Mouse (Mus musculus) cerebellum, postnatal 25 days (tissue): Measurements from ENCODE around the gene Mtmr3.

Experiments
- DNase-seq, 2 experiments: peaks; one replicate each; pipeline ENCODE4 v3.0.0; 2021; ENCODE audit warnings: mixed read lengths in 2 of 2

Gene Mtmr3

GRCm38 (mm10) chr11:4507421-4507820 lies 87.2 kb downstream of the Mtmr3 start:
- DNase-seq, result no peak

- DNase-seq, result no peak
Measured at GRCm38 (mm10) chr11:4506486-4506885, 88.2 kb downstream of the Mtmr3 start.

- no peak for DNase-seq
Measured at GRCm38 (mm10) chr11:4502206-4502605, 92.5 kb downstream of the Mtmr3 start.

GRCm38 (mm10) chr11:4500826-4501225 lies 93.8 kb downstream of the Mtmr3 start:
- peak in 1 of 2 experiments; percentile 53 for DNase-seq

- DNase-seq, result no peak
Measured at GRCm38 (mm10) chr11:4500261-4500660, 94.4 kb downstream of the Mtmr3 start.

- DNase-seq, result no peak
Measured at GRCm38 (mm10) chr11:4499456-4499855, 95.2 kb downstream of the Mtmr3 start.

- DNase-seq, result no peak
Measured at GRCm38 (mm10) chr11:4498774-4499173, 95.9 kb downstream of the Mtmr3 start.

GRCm38 (mm10) chr11:4497501-4498118 lies 97.1 kb downstream of the Mtmr3 start:
- DNase-seq, result no peak

- no peak for DNase-seq
Measured at GRCm38 (mm10) chr11:4495021-4495540, 99.6 kb downstream of the Mtmr3 start.

- DNase-seq, result no peak
Measured at GRCm38 (mm10) chr11:4489207-4489606, 105.5 kb downstream of the Mtmr3 start.

GRCm38 (mm10) chr11:4488798-4489197 lies 105.9 kb downstream of the Mtmr3 start:
- no peak for DNase-seq

- no peak for DNase-seq
Measured at GRCm38 (mm10) chr11:4488367-4488766, 106.3 kb downstream of the Mtmr3 start.

GRCm38 (mm10) chr11:4487401-4487965 lies 107.2 kb downstream of the Mtmr3 start:
- DNase-seq, result peak; percentile 50 to 60

- DNase-seq, result no peak
Measured at GRCm38 (mm10) chr11:4484541-4484940, 110.1 kb downstream of the Mtmr3 start.

- DNase-seq, result peak in 1 of 2 experiments; percentile 2
Measured at GRCm38 (mm10) chr11:4482641-4483040, 112.0 kb downstream of the Mtmr3 start.

- peak; percentile 66 to 73 for DNase-seq
Measured at GRCm38 (mm10) chr11:4476184-4476697, 118.4 kb downstream of the Mtmr3 start.

- no peak for DNase-seq
Measured at GRCm38 (mm10) chr11:4472464-4473179, 122.0 kb downstream of the Mtmr3 start.

- DNase-seq, result no peak
Measured at GRCm38 (mm10) chr11:4471734-4472133, 122.9 kb downstream of the Mtmr3 start.

- DNase-seq, result no peak
Measured at GRCm38 (mm10) chr11:4471251-4471650, 123.4 kb downstream of the Mtmr3 start.

GRCm38 (mm10) chr11:4469091-4469490 lies 125.6 kb downstream of the Mtmr3 start:
- DNase-seq, result no peak

- no peak for DNase-seq
Measured at GRCm38 (mm10) chr11:4467436-4467835, 127.2 kb downstream of the Mtmr3 start.

- no peak for DNase-seq
Measured at GRCm38 (mm10) chr11:4466191-4466590, 128.5 kb downstream of the Mtmr3 start.

GRCm38 (mm10) chr11:4464616-4465015 lies 130.0 kb downstream of the Mtmr3 start:
- DNase-seq, result no peak

- DNase-seq, result no peak
Measured at GRCm38 (mm10) chr11:4464186-4464585, 130.5 kb downstream of the Mtmr3 start.
